Mouse (Mus musculus): ENCODE data around the gene Aoc2. TPM values are rescaled to one million over a fixed set of nuclear protein-coding genes. Genes with fewer than 3 reads are reported as not detected.
A peak's percentile ranks its signal among the peaks of the same experiment; 100 is the strongest.

Aoc2 gene
- polyA plus RNA-seq, 1 experiment, result not detected

DNA sequence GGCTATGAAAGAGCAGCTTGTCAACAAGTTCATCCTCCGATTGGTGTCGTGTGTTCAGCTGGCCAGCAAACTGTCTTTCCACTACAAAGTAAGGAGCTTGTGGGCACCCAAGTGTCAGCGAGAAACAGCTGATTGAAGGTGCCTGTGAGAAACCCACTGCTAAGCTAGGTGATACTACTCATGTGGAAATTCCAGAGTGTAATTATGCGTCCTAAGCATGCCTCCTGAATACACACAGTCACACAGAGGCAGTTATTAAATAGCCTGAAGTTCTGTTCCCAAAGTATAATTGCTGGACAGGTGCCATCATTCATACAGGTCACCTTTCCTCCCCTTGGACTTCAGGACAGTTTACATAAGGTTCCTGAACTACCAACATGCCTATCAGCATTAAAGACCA, 41.1 kb upstream of the Aoc2 start:
- TF ChIP-seq POLR2A (IDR thresholded peaks at IDR 0.05; ENCODE audit: insufficient read depth, low read depth, low read length) (no peak), CTCF (IDR thresholded peaks at IDR 0.05; ENCODE audit: insufficient read depth, low read depth, low read length) (no peak)
- H3K4me1 ChIP-seq (ENCODE audit: control insufficient read depth, insufficient read depth, low read length), result peaks cover 3% of the 10 kb centered on the region
- no peak overlapping the region for H3K27ac ChIP-seq (ENCODE audit: insufficient read depth, low read depth, low read length)
- WGBS, result 70% methylated on average over 4 of the region's 4 CpGs
- no peak overlapping the region for H3K4me3 ChIP-seq (ENCODE audit: insufficient read depth, low read depth, low read length)

DNA sequence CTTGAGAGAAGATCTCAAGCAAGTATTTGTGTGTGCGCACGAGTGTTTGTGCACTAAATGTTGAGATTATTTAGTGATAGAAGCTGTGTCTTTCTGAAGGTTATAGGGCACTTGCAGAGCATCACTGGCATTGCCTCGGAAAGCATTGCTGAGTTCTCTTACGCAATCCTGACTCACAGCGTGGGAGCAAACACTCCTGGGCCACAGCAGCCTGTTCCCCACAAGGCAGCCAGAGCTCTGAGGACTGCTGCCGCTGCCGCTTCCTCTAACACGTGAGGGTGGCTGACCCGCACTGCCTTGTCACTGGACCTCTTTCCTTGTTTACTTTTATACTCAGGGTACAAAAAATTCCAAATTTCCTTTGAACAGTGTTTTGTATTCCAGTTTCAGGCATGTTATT, 37.6 kb upstream of the Aoc2 start:
- Histone ChIP-seq H3K4me1 (ENCODE audit: control insufficient read depth, insufficient read depth, low read length) (no peaks in the 10 kb centered on the region), H3K27ac (ENCODE audit: insufficient read depth, low read depth, low read length) (no peak overlapping the region), H3K4me3 (ENCODE audit: insufficient read depth, low read depth, low read length) (no peak overlapping the region)
- 76% methylated on average over 9 of the region's 9 CpGs for WGBS
- TF ChIP-seq POLR2A (IDR thresholded peaks at IDR 0.05; ENCODE audit: insufficient read depth, low read depth, low read length) (no peak), CTCF (IDR thresholded peaks at IDR 0.05; ENCODE audit: insufficient read depth, low read depth, low read length) (no peak)

DNA sequence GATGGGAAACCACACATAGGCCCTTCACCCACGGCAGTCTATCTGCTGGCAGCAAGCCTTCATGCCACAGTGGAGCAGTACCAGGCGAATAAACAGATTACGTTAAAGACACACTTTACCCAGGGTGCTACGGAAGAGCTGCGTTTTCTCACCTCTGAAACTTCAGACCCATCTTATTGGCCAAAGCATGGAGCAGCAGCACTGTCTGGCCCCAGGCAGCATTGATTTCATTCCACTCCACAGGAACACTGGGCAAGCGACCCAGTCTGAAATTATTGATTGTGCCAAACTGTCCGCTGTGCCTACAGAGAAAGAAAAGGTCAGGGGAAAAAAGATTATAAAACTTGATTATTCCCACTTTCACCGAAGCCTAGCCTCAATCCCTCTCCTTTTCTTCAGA, 33.6 kb upstream of the Aoc2 start:
- Histone ChIP-seq H3K4me3 (ENCODE audit: insufficient read depth, low read depth, low read length) (no peak overlapping the region), H3K27ac (ENCODE audit: insufficient read depth, low read depth, low read length) (no peak overlapping the region), H3K4me1 (ENCODE audit: control insufficient read depth, insufficient read depth, low read length) (no peaks in the 10 kb centered on the region)
- 88% methylated on average over 8 of the region's 8 CpGs for WGBS
- no peak for TF ChIP-seq CTCF (IDR thresholded peaks at IDR 0.05; ENCODE audit: insufficient read depth, low read depth, low read length)

DNA sequence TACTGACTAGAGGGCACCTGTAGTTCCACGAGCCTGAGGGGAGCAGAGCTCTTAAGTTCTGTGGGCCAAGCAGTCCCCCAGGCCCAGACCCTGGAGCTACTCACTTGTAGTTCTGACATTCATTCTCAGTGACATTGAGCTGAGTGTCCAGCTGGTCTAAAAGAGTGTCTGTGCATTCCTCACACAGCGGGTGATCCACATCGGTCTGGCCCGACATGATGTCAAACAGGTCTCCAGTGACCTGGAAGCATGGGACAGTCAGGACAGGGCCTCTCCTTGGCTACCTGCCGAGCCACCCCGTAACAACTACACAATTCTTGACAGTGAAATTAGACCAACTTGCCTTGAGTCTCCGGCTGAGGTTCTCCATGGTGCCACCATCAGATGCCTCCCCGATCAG, 29.7 kb upstream of the Aoc2 start:
- TF ChIP-seq POLR2A (IDR thresholded peaks at IDR 0.05; ENCODE audit: insufficient read depth, low read depth, low read length) (no peak), CTCF (IDR thresholded peaks at IDR 0.05; ENCODE audit: insufficient read depth, low read depth, low read length) (no peak)
- Histone ChIP-seq H3K4me3 (ENCODE audit: insufficient read depth, low read depth, low read length) (no peak overlapping the region), H3K27ac (ENCODE audit: insufficient read depth, low read depth, low read length) (no peak overlapping the region), H3K4me1 (ENCODE audit: control insufficient read depth, insufficient read depth, low read length) (no peaks in the 10 kb centered on the region)
- 91% methylated on average over 8 of the region's 8 CpGs for WGBS

DNA sequence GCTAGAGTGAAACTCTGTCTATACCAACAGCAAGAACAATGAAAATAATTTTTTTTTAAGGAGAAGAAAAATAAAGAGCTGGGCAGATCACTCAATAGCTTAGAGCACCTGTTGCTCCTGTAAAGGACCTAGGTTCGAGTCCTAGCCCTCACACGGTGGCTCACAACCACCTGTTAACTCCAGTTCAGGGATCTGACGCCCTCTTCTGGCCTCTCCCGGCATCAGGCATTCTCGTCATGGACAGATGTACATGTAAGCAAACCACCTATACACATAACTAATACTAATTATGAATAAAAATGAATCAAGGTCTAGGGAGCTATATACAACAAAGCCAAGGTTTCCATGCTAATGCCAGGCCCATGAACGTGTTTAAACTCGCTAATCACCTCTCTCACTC, 24.0 kb upstream of the Aoc2 start:
- Histone ChIP-seq H3K4me1 (ENCODE audit: control insufficient read depth, insufficient read depth, low read length) (peaks cover 5% of the 10 kb centered on the region; the same call in 1 of the 2 replicates), H3K27ac (ENCODE audit: insufficient read depth, low read depth, low read length) (no peak overlapping the region), H3K4me3 (ENCODE audit: insufficient read depth, low read depth, low read length) (no peak overlapping the region)
- WGBS, result 66% methylated on average over 7 of the region's 7 CpGs
- no peak for TF ChIP-seq POLR2A (IDR thresholded peaks at IDR 0.05; ENCODE audit: insufficient read depth, low read depth, low read length)
- no peak for TF ChIP-seq CTCF (IDR thresholded peaks at IDR 0.05; ENCODE audit: insufficient read depth, low read depth, low read length)

DNA sequence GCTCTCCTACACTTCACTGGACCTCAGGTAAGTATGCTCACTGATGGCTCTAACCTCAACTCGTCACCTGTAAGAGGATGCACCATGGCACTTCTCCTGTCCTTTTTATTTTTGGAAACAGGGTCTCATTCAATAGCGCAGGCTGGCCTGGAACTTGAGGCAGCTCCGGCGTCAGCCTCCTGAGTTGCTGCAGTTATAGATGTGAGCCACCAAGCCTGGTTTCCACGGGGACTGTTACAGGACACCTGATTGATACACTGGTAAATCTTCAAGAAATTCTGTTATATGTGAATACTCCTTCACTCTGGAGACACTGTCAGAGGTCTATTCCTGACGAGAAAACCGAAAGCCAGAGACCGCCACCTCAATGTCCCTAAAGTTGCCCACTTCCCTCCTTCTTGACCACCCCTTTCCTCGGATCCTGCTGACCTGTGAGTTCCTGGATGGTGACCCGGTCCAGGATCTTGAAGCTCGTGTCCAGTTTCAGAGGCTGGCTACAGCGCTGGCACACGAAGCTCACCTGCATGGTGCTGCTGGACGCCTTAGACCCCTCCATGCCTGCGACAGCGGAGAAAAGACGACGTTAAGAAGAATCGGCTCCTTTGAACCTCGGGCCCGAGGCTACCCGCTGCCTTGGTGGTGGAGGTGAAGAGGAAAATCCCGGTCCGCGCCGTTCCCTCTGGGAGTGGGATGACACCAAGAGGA, 23.4 kb upstream of the Aoc2 start:
- Histone ChIP-seq H3K4me1 (ENCODE audit: control insufficient read depth, insufficient read depth, low read length) (peaks cover 5% of the 10 kb centered on the region; the same call in 1 of the 2 replicates), H3K4me3 (ENCODE audit: insufficient read depth, low read depth, low read length) (peak overlapping the region; percentile 72), H3K27ac (ENCODE audit: insufficient read depth, low read depth, low read length) (no peak overlapping the region)
- WGBS, result 11% methylated on average over 26 of the region's 26 CpGs
- no peak for TF ChIP-seq POLR2A (IDR thresholded peaks at IDR 0.05; ENCODE audit: insufficient read depth, low read depth, low read length)
- TF ChIP-seq CTCF (IDR thresholded peaks at IDR 0.05; ENCODE audit: insufficient read depth, low read depth, low read length), result no peak

DNA sequence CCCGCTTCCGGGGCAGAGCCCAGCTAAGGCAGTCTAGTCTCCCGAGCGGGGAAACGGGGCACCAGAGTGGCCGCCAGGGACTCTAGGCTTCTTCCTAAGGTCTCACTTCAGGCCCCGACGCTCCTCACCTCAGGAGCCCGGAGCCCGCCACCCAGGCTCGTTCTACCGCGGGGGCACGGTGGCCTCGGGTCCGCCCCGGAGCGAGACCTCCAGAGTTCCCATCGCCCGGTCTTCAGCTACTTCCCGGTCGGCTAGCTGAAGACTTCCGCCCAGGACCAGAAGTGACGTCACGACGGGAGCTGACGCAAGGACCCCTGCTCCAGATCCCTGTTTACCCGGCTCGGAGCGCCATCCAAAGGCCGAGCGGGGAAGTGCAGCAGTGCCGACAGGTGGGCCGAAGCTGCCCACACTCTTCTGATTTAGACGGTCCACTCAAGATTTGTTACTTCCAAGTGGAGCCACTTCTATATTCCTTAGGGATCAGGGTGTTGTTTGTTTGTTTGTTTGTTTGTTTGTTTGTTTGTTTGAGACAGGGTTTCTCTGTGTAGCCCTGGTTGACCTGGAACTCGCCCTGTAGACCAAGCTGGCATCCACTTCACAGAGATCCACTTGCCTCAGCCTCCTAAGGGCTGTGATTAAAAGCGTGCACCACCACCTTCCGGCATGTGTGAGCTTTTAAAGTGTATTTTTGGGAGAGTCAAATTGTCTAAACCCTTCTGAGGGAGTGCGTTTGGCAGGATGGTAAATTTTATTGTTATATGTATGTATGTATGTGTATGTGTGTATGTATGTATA, 22.7 kb upstream of the Aoc2 start, which contains the start of gene Becn1:
TSS of gene Becn1 (minus strand) at position 283 of the 795 bp plus-strand sequence.
- H3K27ac ChIP-seq (ENCODE audit: insufficient read depth, low read depth, low read length), result no peak within 1 kb of the TSS
- WGBS, result 5% methylated on average over 39 of the region's 39 CpGs
- peak within 1 kb of the TSS; percentile 72 for H3K4me3 ChIP-seq (ENCODE audit: insufficient read depth, low read depth, low read length)
- peaks cover 5% of the 10 kb centered on the region; the same call in 1 of the 2 replicates for H3K4me1 ChIP-seq (ENCODE audit: control insufficient read depth, insufficient read depth, low read length)
- TF ChIP-seq POLR2A (IDR thresholded peaks at IDR 0.05; ENCODE audit: insufficient read depth, low read depth, low read length), result peak; percentile 70
- TF ChIP-seq CTCF (IDR thresholded peaks at IDR 0.05; ENCODE audit: insufficient read depth, low read depth, low read length), result peak; percentile 87

DNA sequence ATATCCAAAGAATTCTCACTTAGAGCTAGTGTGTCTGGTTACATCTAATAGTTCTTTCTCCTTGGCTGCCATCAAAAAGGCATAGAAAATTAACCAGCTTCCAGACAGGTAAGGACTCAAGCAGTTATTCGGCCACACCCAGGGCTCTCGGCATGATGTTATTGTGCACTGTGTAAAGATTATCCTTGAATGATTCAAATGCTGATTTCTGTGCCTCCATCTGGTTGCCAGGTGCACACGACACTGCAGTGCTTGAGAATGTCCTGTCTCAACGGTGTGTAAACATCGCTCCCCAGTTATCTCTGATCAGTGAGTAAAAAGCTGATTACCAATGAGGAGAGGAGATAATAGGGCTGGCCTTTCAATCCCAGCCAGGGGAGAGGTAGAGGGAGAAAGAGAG, 17.1 kb upstream of the Aoc2 start:
- Histone ChIP-seq H3K4me3 (ENCODE audit: insufficient read depth, low read depth, low read length) (no peak overlapping the region), H3K4me1 (ENCODE audit: control insufficient read depth, insufficient read depth, low read length) (no peaks in the 10 kb centered on the region), H3K27ac (ENCODE audit: insufficient read depth, low read depth, low read length) (no peak overlapping the region)
- WGBS, result 46% methylated on average over 5 of the region's 5 CpGs
- TF ChIP-seq POLR2A (IDR thresholded peaks at IDR 0.05; ENCODE audit: insufficient read depth, low read depth, low read length) (no peak), CTCF (IDR thresholded peaks at IDR 0.05; ENCODE audit: insufficient read depth, low read depth, low read length) (no peak)

DNA sequence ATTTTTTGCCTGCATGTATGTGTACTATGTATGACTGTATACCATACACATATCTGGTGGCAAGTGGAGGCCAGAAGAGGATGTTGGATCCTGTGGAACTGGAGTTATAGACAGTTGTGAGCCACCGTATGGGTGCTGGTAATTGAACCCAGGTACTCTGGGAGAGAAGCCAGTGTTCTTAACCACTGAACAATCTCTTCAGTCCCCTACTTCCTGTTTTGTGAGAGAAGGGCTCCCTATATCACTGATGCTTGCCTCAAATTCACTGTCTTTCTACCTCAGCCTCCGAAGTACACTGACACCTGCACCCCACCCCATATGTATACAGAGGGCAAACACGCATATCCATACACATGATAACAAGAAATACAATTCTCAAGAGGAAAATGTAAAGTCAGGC, 13.8 kb upstream of the Aoc2 start:
- no peaks in the 10 kb centered on the region for H3K4me1 ChIP-seq (ENCODE audit: control insufficient read depth, insufficient read depth, low read length)
- H3K27ac ChIP-seq (ENCODE audit: insufficient read depth, low read depth, low read length), result no peak overlapping the region
- 89% methylated on average over 3 of the region's 3 CpGs for WGBS
- TF ChIP-seq CTCF (IDR thresholded peaks at IDR 0.05; ENCODE audit: insufficient read depth, low read depth, low read length) (no peak), POLR2A (IDR thresholded peaks at IDR 0.05; ENCODE audit: insufficient read depth, low read depth, low read length) (no peak)
- H3K4me3 ChIP-seq (ENCODE audit: insufficient read depth, low read depth, low read length), result no peak overlapping the region
